Mouse (Mus musculus) erythroblast, embryonic 14.5 days (primary cell): ENCODE measurements around the gene Dlg2.

Experiments
- GATA1 ChIP-seq: IDR thresholded peaks from 2 replicates; pipeline ENCODE4 v1.6.1; 2012; ENCODE audit warnings: low read length, inconsistent platforms, mixed read lengths
- TAL1 ChIP-seq: IDR thresholded peaks from 3 replicates; pipeline ENCODE4 v1.6.1; 2012; ENCODE audit warnings: low read length, inconsistent platforms, mixed read lengths

GRCm38 (mm10) chr7:91601307-91601706 lies 1124.8 kb downstream of the Dlg2 start:
- TF ChIP-seq GATA1 (no peak), TAL1 (no peak)
